Mouse (Mus musculus) B cell, adult 67 days (primary cell): ENCODE data around the gene Zfp367. TPM values are rescaled to one million over a fixed set of nuclear protein-coding genes. Genes with fewer than 3 reads are reported as not detected.

Experiments
- total RNA-seq, 2 experiments: library from RNA; stranded (reverse); gene quantifications; 4 replicates each; pipeline ENCODE4 v1.2.4; 2023

Zfp367 gene
- total RNA-seq = 10 to 100 TPM; 20.3 to 20.4 TPM

DNA sequence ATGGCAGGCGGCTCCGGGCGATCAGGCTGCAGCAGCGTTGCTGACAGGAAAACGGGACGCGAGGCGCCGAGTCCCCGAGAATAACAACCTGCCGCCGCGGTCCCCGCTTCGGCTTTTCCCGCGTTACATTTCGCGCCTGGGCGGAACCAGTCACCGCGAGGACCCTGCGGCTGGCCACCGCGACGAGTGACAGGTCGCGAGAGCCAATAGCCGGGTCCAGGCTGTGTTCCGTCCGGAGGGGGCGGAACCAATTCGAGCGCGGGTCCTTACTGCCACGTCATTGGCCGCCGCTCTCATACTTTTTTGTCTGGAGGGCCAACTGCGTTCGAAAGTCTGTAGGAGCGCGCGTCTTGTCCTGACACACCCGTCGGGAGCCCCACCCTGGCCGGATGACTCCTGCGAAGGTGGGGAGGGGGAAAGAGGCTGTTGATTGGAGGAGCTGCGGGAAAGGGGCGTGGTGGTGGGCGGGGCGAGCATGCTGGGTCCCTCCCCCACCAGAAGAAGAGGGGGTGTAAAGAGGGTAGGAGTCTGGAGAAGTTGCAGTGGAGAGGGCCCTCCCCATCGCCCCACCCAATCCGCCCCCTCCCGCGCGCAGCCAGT, at the start of gene Zfp367:
Gene Zfp367, minus strand, starts transcription at position 120 of the 600 bp plus-strand sequence.

DNA sequence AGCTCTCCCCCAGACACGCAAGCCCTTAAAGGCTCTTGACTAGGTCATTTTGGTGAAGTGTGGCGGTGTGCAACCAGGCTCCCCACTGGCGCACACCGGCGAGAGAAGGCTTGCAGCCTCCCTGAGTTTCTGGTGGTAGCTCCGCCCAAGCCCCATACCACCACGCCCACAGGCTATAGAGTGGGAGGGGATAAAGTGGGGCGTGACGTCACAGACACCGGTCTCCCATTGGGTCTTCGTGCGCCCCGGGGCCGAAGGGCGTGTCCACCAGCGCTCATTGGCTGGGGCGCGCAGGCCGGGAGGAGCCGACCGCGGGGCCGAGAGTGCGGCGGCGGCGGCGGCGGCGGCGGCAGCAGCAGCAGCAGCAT, 8.5 kb upstream of the Zfp367 start, which contains the start of gene Habp4:
Gene Habp4, plus strand, starts transcription at position 277 of the 368 bp plus-strand sequence.

DNA sequence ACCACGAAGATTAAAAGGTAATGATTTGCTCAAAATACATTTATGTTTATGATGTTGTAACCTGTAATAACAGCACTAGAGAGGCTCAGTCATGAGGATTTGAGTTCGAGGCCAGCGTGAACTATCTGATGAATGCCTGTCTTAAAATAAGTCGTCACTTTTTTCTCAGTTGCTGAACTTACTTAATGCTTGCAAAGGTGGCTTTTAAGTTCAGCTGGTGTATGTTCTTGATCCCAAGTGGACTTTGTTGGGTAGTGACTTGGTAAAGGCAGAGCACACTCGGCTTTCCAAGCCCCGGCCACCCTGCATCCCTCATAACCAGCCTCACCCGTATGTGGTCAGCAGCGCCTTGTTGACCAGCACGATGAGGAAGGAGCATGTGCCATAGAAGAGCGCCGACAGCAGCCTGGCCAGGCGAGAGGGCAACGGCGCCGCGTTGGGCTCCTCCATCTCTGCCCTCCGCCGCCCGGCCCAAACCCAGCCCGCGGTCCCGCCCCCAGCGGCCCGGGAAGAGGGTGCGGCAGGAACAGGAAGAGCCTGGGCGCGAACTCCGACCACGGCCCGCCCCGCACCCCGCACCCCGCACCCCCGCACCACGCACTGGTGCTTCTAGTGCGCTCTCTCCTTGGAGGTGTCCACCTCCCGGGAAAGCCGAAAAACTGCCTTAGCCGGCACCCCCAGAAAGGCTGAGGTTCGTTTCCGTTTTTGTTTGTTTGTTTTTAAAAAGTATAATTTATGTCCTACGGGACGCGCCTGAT, 24.0 kb downstream of the Zfp367 start, which contains the start of gene Slc35d2:
Gene Slc35d2, minus strand, starts transcription at position 511 of the 758 bp plus-strand sequence.

DNA sequence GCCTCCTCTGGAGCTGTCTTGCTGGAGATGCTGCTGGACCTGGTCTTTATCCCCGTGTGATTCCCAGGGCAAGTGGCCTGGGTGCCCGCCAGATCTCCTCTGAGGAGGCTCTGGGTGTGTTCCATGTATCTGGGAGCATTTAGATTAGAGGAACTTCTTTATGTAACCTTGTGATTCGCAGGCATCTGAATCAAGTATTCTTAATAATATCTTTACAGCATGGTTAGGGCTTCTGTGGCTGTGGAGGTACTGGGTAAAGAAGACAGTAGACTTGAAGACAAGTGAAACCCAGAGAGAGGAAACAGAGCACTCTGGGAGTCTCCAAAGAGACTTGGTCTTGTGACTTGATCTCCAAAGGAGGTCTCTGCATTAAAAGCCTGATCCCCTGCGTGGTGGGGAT, 63.9 kb downstream of the Zfp367 start, which contains the start of gene Hsd17b3:
Gene Hsd17b3, minus strand, starts transcription at position 101 of the 400 bp plus-strand sequence.

Other genes with a start within 250 kb of the Zfp367 start
- not detected for gene Hsd17b3, start 64.0 kb downstream of the Zfp367 start, total RNA-seq
- 10 to 100 TPM; 21.7 to 23.4 TPM for gene Slc35d2, start 23.8 kb downstream of the Zfp367 start, total RNA-seq
- 10 to 100 TPM; 10.5 to 16.4 TPM for gene Habp4, start 8.6 kb upstream of the Zfp367 start, total RNA-seq
- gene Cdc14b, start 122.1 kb upstream of the Zfp367 start, total RNA-seq = 1 to 10 TPM; 5.0 TPM
- gene Aaed1, start 159.5 kb upstream of the Zfp367 start, total RNA-seq = 10 to 100 TPM; 33.8 to 38.0 TPM
- gene Ctsl, start 217.7 kb upstream of the Zfp367 start, total RNA-seq = 10 to 100 TPM; 10.2 to 14.7 TPM